ENCODE assay signal across 8 mouse cellular contexts in the genomic region with DNA sequence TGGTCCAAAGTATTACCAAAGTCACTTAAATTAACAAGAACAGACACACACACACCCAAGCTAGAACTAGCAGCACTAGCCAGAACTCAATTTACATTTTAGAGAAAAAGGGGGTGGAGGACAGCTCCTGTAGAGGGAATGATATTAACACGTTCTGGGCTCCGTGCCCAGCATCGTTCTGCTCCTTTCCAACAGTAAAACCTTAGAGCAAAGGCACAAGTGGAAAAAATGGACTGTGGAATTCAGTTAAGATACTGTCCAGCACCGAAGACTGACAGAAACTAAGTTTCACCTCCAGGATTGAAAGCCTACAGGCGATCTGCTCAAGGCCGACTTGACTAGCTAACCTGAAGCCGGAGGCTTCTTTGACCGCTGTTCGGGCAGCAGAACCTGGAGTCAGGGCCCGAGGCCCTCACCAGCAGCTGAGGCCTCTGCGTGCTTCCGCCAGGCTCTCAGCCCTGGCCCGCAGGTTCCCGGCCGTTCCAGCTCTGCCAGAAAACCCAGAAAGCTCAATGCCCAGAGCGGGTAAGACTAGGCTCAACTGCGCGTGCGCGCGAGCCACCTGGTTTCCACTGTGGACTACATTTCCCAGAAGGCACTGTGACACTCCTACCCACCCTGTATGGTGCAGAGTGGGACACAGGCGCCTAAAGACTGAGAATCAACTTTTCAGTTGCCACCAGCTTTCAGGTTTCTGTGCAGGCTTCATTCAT. TPM values are rescaled to one million over a fixed set of nuclear protein-coding genes. Genes with fewer than 3 reads are reported as not detected.
A peak's percentile ranks its signal among the peaks of the same experiment; 100 is the strongest.
DNase-seq lines count a peak whose midpoint lies in the region; ATAC-seq lines count a peak whose summit lies in the region.

Gene Zfp879 (minus strand): TSS at position 530 of the 713 bp plus-strand sequence.

- no peaks in the 10 kb centered on the region for H3K36me3 ChIP-seq in hindbrain, embryonic 11.5 days (ENCODE audit: control insufficient read depth, insufficient read depth, low read length)
- H3K36me3 ChIP-seq in lung, embryonic 15.5 days, result no peaks in the 10 kb centered on the region

- no peak within 1 kb of the TSS for H3K27ac ChIP-seq in hindbrain, embryonic 11.5 days (ENCODE audit: low read depth, low read length)
- peak within 1 kb of the TSS; percentile 88 for H3K27ac ChIP-seq in lung, embryonic 15.5 days

- peak within 1 kb of the TSS; percentile 67 for H3K9ac ChIP-seq in hindbrain, embryonic 11.5 days (ENCODE audit: low read depth, low read length)
- H3K9ac ChIP-seq in lung, embryonic 15.5 days, result peak within 1 kb of the TSS; percentile 51

- peak within 1 kb of the TSS; percentile 34 for H3K4me3 ChIP-seq in hindbrain, embryonic 11.5 days (ENCODE audit: low read depth, low read length)
- peak within 1 kb of the TSS; percentile 44 for H3K4me3 ChIP-seq in lung, embryonic 15.5 days

- H3K9me3 ChIP-seq in hindbrain, embryonic 11.5 days (ENCODE audit: control insufficient read depth, low read length), result no peaks in the 10 kb centered on the region
- no peaks in the 10 kb centered on the region for H3K9me3 ChIP-seq in lung, embryonic 15.5 days

- peak; percentile 97 for ATAC-seq in hindbrain, embryonic 11.5 days (ENCODE audit: low FRiP score)
- ATAC-seq in lung, embryonic 15.5 days (ENCODE audit: borderline replicate concordance, extremely low read depth, low FRiP score, low TSS enrichment), result peak; percentile 93

- peak; percentile 88 for DNase-seq in Muller cell, postnatal 12 days (ENCODE audit: inconsistent ontology term)
- peak; percentile 98 for DNase-seq in cerebellum, adult 9-10 months
- peak; percentile 84 to 92 for DNase-seq in frontal cortex, postnatal 10 days (ENCODE audit: low spot score in 2 of 2)
- peak; percentile 98 for DNase-seq in hindbrain, embryonic 11.5 days (ENCODE audit: low spot score)
- DNase-seq in layer of hippocampus, adult 9-11 months, result peak; percentile 95
- DNase-seq in ovary, postnatal 36 days (ENCODE audit: low spot score), result peak; percentile 88
- peak; percentile 93 for DNase-seq in thymus, postnatal 14 days

- H3K27me3 ChIP-seq in hindbrain, embryonic 11.5 days (ENCODE audit: control insufficient read depth, insufficient read depth, low read length), result no peaks in the 10 kb centered on the region
- no peaks in the 10 kb centered on the region for H3K27me3 ChIP-seq in lung, embryonic 15.5 days

- 27% methylated on average over 22 of the region's 22 CpGs for WGBS in hindbrain, embryonic 11.5 days
- WGBS in lung, embryonic 15.5 days, result 13% methylated on average over 22 of the region's 22 CpGs

- no peaks in the 10 kb centered on the region for H3K4me1 ChIP-seq in hindbrain, embryonic 11.5 days (replicated peaks; ENCODE audit: control insufficient read depth, insufficient read depth, low read length)
- peaks cover 12% of the 10 kb centered on the region; the same call in 1 of the 2 replicates for H3K4me1 ChIP-seq in lung, embryonic 15.5 days

- H3K4me2 ChIP-seq in hindbrain, embryonic 11.5 days (replicated peaks; ENCODE audit: low read depth, low read length), result peak within 1 kb of the TSS; percentile 67
- H3K4me2 ChIP-seq in lung, embryonic 15.5 days, result peak within 1 kb of the TSS; percentile 72

RNA-seq across cellular contexts. Expression of gene Zfp879, which starts in this region (rescaled TPM):
- polyA plus RNA-seq in hindbrain, embryonic 11.5 days (2014; fragmentation: Nextera tagmentation; extraction: Ambion mirVana), result 0.35 and 0.57 TPM in 2 replicates
- 0.53 and 0.85 TPM in 2 replicates for polyA plus RNA-seq in lung, embryonic 15.5 days (2015; fragmentation: Nextera tagmentation; extraction: Ambion mirVana)

Comparison
In these comparisons a context has a peak if more than half of its experiments do, and no peak if none do; other contexts are left out.
1. Peak in DNase-seq, ATAC-seq, H3K4me3 ChIP-seq, H3K9ac ChIP-seq and H3K4me2 ChIP-seq in hindbrain, embryonic 11.5 days; RNA of the gene not detected or under 1 TPM.
2. Peak in ATAC-seq, H3K4me3 ChIP-seq, H3K27ac ChIP-seq, H3K9ac ChIP-seq and H3K4me2 ChIP-seq in lung, embryonic 15.5 days; RNA of the gene not detected or under 1 TPM.